Mouse (Mus musculus) left cerebral cortex, adult 18-20 months (tissue): Measurements from ENCODE around the gene Hsf2. TPM values are rescaled to one million over a fixed set of nuclear protein-coding genes. Genes with fewer than 3 reads are reported as not detected.
A peak's percentile ranks its signal among the peaks of the same experiment; 100 is the strongest.
"Not testable (repeated sequence)": the region's sequence is repeated elsewhere in the genome, so short reads cannot be mapped to it uniquely, and the experiment has no call there.

ENCODE experiments used
- DNase-seq, 2 experiments: peaks; one replicate each; pipeline ENCODE4 v3.0.0; 2021 to 2022; ENCODE audit warnings: low spot score in 2 of 2, mixed read lengths in 1 of 2
- total RNA-seq, 2 experiments: library from RNA; stranded (reverse); gene quantifications; 2 replicates each; pipeline ENCODE4 v1.2.3; 2021

Hsf2 gene
- total RNA-seq, 2 experiments from 2014 or later = 27.3 to 30.4 TPM

DNA sequence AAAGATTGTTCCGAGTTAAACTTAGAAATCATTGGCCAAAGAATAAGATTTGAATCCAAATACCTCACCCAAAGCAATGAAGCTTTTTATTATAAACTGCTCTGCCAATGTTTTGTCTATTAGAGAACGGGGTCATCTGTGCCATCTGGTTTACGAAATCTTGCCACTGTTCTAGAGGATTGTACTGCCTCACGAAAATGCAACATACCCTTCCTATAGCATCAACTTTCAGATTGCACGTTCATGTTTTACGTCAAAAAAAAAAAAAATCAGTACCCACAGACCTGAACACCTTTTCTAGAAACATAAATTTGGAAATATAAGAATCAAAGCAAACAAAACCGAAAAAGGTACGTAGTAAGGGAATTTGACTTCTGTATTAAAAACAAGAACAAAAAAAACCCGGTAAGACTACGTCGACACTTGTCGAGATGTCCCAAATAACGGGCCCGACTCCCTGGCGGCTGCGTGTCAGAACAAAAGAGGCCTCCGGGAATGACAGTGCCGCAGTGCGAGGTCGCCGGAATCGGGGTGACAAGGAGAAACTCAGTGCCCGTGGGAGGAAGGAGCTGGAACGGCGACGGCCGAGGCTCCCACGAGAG, 45.5 kb downstream of the Hsf2 start:
- no peak for DNase-seq

DNA sequence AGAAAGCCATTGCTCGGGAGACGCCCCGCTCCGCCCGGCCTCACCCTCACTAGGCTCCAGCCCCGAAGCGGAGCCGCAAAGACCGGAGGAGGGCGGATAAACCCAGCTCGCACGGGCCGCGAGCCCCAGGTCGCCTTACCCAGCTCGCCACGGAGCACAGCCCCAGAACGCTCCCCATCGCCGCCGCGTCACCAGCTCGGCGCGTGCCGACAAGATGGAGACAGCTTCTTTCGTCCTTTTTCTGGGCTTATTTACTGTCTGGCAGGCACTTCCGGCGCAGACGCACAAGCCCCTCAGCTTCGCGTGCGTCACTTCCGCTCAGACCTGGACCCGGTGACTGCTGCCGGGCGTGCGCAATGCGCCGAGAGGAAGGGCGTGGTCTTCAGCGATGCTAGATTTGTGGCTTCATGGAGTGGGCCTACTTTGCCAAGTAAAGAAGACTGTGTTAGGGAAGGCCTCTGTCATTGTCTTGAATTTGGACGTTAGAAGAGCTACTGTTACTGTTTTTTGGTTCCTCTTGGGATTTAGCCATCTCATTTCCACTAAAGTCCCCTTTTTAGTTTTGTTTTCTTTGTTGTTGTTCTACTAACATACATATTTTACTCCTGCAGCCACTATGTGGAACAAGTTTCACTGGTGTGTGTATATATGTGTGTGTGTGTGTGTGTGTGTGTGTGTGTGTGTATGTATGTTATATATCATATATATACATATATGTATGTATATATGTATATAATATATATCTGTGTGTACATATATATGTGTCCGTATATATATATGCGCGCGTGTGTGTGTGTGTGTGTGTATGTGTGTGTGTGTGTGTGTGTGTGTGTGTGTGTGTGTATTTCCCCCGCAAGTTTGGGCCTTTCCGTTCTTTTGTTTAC, 46.3 kb downstream of the Hsf2 start, which contains the start of gene Serinc1:
Serinc1 (minus strand) TSS at position 313 of the 884 bp plus-strand sequence.
- peak; percentile 95 for DNase-seq

DNA sequence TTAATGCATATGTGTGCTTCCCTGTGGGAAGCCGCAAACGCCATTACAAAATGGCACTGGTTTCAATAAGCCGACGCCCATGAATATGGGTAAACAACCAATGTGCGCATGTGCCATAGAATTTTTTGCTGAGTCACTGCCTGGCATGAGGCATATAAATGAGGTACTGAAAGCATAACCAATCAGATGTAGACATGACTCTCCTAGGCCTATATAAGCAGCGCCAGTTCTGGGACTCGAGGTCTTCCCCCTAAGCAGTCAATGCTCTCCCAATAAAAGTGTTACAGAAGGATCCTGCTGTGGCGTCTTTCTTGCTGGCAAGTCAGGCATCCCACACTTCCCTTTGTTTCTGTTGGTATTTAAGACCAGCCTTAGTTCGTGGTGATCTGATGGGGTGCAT, 57.7 kb downstream of the Hsf2 start:
- DNase-seq = not testable (repeated sequence)

- peak in 1 of 2 experiments; percentile 37 for DNase-seq
Measured at GRCm38 (mm10) chr10:57549631-57550030, 63.4 kb downstream of the Hsf2 start.

GRCm38 (mm10) chr10:57553719-57554118, 67.5 kb downstream of the Hsf2 start:
- DNase-seq = no peak

DNA sequence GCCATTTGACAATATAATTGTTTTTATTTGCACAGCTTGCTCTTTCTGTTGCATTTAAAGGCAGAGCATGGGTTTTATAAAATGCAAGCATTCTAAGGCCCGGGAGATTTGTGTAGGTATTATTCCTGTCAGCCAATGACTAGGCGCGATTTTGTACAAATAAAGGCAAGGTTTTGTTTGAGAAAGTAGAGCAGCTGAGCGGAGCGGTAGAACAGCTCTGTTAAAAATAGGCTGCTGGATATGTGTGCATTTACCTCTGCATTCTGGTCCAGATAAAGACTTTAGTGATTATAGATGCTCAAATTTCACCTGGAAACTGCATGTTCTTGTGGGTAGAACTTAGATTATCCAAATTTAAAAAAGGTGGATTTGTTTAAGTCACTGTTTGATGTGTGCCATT, 71.4 kb downstream of the Hsf2 start:
- DNase-seq = no peak

Other genes with a start within 250 kb of the Hsf2 start
- gene Serinc1, start 46.1 kb downstream of the Hsf2 start, total RNA-seq = 1,000 to 10,000 TPM; 1,017 to 1,050 TPM
- gene Pkib, start 145.6 kb downstream of the Hsf2 start, total RNA-seq = 10 to 100 TPM; 15.7 to 16.7 TPM